Mouse (Mus musculus): Measurements from ENCODE around the gene Gm20388.

- no peak for TF ChIP-seq CTCF (IDR thresholded peaks at IDR 0.05; ENCODE audit: extremely low read depth, insufficient read depth, low read length)
- TF ChIP-seq POLR2A (IDR thresholded peaks at IDR 0.05; ENCODE audit: extremely low read depth, insufficient read depth, low read length): no peak
Measured at GRCm38 (mm10) chr8:120040861-120041260, 130.2 kb downstream of the Gm20388 start.

Data from cortical plate, adult 2 months (tissue).